Mouse (Mus musculus): Measurements from ENCODE around the gene Kdm6b. TPM values are rescaled to one million over a fixed set of nuclear protein-coding genes. Genes with fewer than 3 reads are reported as not detected.

The Kdm6b gene
- polyA plus RNA-seq, 1 experiment from 2014 or later: 17.4 TPM

- H3K4me1 ChIP-seq (replicated peaks; ENCODE audit: control insufficient read depth, insufficient read depth, low read length): peaks cover 43% of the 10 kb centered on the region
Measured at GRCm38 (mm10) chr11:69421131-69421977, 7.9 kb upstream of the Kdm6b start.

GRCm38 (mm10) chr11:69420554-69421000, 7.1 kb upstream of the Kdm6b start:
- Histone ChIP-seq H3K36me3 (ENCODE audit: control insufficient read depth, insufficient read depth, low read length) (no peaks in the 10 kb centered on the region), H3K4me3 (ENCODE audit: low read depth, low read length) (peak overlapping the region; percentile 58), H3K27me3 (replicated peaks; ENCODE audit: control insufficient read depth, insufficient read depth, low read length) (peaks cover 28% of the 10 kb centered on the region), H3K27ac (ENCODE audit: low read depth, low read length) (no peak overlapping the region; the same call in 1 of the 2 replicates), H3K9ac (ENCODE audit: low read depth, low read length) (no peak overlapping the region), H3K4me2 (peak overlapping the region; percentile 93), H3K4me1 (replicated peaks; ENCODE audit: control insufficient read depth, insufficient read depth, low read length) (peaks cover 43% of the 10 kb centered on the region), H3K9me3 (ENCODE audit: control insufficient read depth, low read length) (no peaks in the 10 kb centered on the region)
- ATAC-seq (replicated peaks; ENCODE audit: low FRiP score) (no peak), DNase-seq (ENCODE audit: low spot score) (no peak)
- 12% methylated on average over 10 of the region's 10 CpGs for WGBS

More at GRCm38 (mm10) chr11:69421131-69421977, 7.9 kb upstream of the Kdm6b start:
- ATAC-seq (replicated peaks; ENCODE audit: low FRiP score) (no peak), DNase-seq (ENCODE audit: low spot score) (no peak)
- H3K27ac ChIP-seq (ENCODE audit: low read depth, low read length): no peak overlapping the region
- no peaks in the 10 kb centered on the region for H3K9me3 ChIP-seq (ENCODE audit: control insufficient read depth, low read length)
- H3K27me3 ChIP-seq (replicated peaks; ENCODE audit: control insufficient read depth, insufficient read depth, low read length): peaks cover 28% of the 10 kb centered on the region
- WGBS: 25% methylated on average over 25 of the region's 25 CpGs
- peak overlapping the region; percentile 93 for H3K4me2 ChIP-seq
- H3K9ac ChIP-seq (ENCODE audit: low read depth, low read length): no peak overlapping the region
- H3K4me3 ChIP-seq (ENCODE audit: low read depth, low read length): no peak overlapping the region
- H3K36me3 ChIP-seq (ENCODE audit: control insufficient read depth, insufficient read depth, low read length): no peaks in the 10 kb centered on the region

- peak overlapping the region; percentile 58 for H3K4me3 ChIP-seq (ENCODE audit: low read depth, low read length)
- peak; percentile 80 for DNase-seq (ENCODE audit: low spot score)
- WGBS: under 1% methylated on average over 31 of the region's 31 CpGs
- H3K4me1 ChIP-seq (replicated peaks; ENCODE audit: control insufficient read depth, insufficient read depth, low read length): peaks cover 49% of the 10 kb centered on the region
- H3K9me3 ChIP-seq (ENCODE audit: control insufficient read depth, low read length): no peaks in the 10 kb centered on the region
- peaks cover 28% of the 10 kb centered on the region for H3K27me3 ChIP-seq (replicated peaks; ENCODE audit: control insufficient read depth, insufficient read depth, low read length)
- no peaks in the 10 kb centered on the region for H3K36me3 ChIP-seq (ENCODE audit: control insufficient read depth, insufficient read depth, low read length)
- H3K9ac ChIP-seq (ENCODE audit: low read depth, low read length): peak overlapping the region; percentile 59
- H3K4me2 ChIP-seq: peak overlapping the region; percentile 93
- ATAC-seq (replicated peaks; ENCODE audit: low FRiP score): peak; percentile 70
- peak overlapping the region; percentile 96 for H3K27ac ChIP-seq (ENCODE audit: low read depth, low read length)
Measured at GRCm38 (mm10) chr11:69419813-69420553, 6.5 kb upstream of the Kdm6b start.

- H3K27ac ChIP-seq (ENCODE audit: low read depth, low read length): peak overlapping the region; percentile 96
- H3K4me1 ChIP-seq (replicated peaks; ENCODE audit: control insufficient read depth, insufficient read depth, low read length): peaks cover 55% of the 10 kb centered on the region
- H3K4me2 ChIP-seq: peak overlapping the region; percentile 93
- H3K9ac ChIP-seq (ENCODE audit: low read depth, low read length): peak overlapping the region; percentile 59
- peak overlapping the region; percentile 58 for H3K4me3 ChIP-seq (ENCODE audit: low read depth, low read length)
- no peaks in the 10 kb centered on the region for H3K9me3 ChIP-seq (ENCODE audit: control insufficient read depth, low read length)
- no peak for ATAC-seq (replicated peaks; ENCODE audit: low FRiP score)
- H3K36me3 ChIP-seq (ENCODE audit: control insufficient read depth, insufficient read depth, low read length): no peaks in the 10 kb centered on the region
- peaks cover 28% of the 10 kb centered on the region for H3K27me3 ChIP-seq (replicated peaks; ENCODE audit: control insufficient read depth, insufficient read depth, low read length)
- under 1% methylated on average over 19 of the region's 19 CpGs for WGBS
- DNase-seq (ENCODE audit: low spot score): no peak
Measured at GRCm38 (mm10) chr11:69419443-69419812, 6.0 kb upstream of the Kdm6b start.

GRCm38 (mm10) chr11:69418481-69419442, 5.3 kb upstream of the Kdm6b start:
- ATAC-seq (replicated peaks; ENCODE audit: low FRiP score): peak; percentile 80
- H3K9me3 ChIP-seq (ENCODE audit: control insufficient read depth, low read length): no peaks in the 10 kb centered on the region
- peak overlapping the region; percentile 96 for H3K27ac ChIP-seq (ENCODE audit: low read depth, low read length)
- peaks cover 28% of the 10 kb centered on the region for H3K27me3 ChIP-seq (replicated peaks; ENCODE audit: control insufficient read depth, insufficient read depth, low read length)
- under 1% methylated on average over 45 of the region's 45 CpGs for WGBS
- peak overlapping the region; percentile 93 for H3K4me2 ChIP-seq
- peak overlapping the region; percentile 59 for H3K9ac ChIP-seq (ENCODE audit: low read depth, low read length)
- peak overlapping the region; percentile 58 for H3K4me3 ChIP-seq (ENCODE audit: low read depth, low read length)
- DNase-seq (ENCODE audit: low spot score): peak; percentile 92
- no peaks in the 10 kb centered on the region for H3K36me3 ChIP-seq (ENCODE audit: control insufficient read depth, insufficient read depth, low read length)
- peaks cover 58% of the 10 kb centered on the region for H3K4me1 ChIP-seq (replicated peaks; ENCODE audit: control insufficient read depth, insufficient read depth, low read length)

GRCm38 (mm10) chr11:69417449-69418384, 4.2 kb upstream of the Kdm6b start:
- DNase-seq (ENCODE audit: low spot score) (peak; percentile 86), ATAC-seq (replicated peaks; ENCODE audit: low FRiP score) (peak; percentile 15)
- no peaks in the 10 kb centered on the region for H3K9me3 ChIP-seq (ENCODE audit: control insufficient read depth, low read length)
- H3K4me2 ChIP-seq: peak overlapping the region; percentile 93
- WGBS: under 1% methylated on average over 39 of the region's 39 CpGs
- H3K9ac ChIP-seq (ENCODE audit: low read depth, low read length): peak overlapping the region; percentile 55
- H3K36me3 ChIP-seq (ENCODE audit: control insufficient read depth, insufficient read depth, low read length): no peaks in the 10 kb centered on the region
- H3K27ac ChIP-seq (ENCODE audit: low read depth, low read length): peak overlapping the region; percentile 96
- peaks cover 68% of the 10 kb centered on the region for H3K4me1 ChIP-seq (replicated peaks; ENCODE audit: control insufficient read depth, insufficient read depth, low read length)
- peaks cover 23% of the 10 kb centered on the region for H3K27me3 ChIP-seq (replicated peaks; ENCODE audit: control insufficient read depth, insufficient read depth, low read length)
- H3K4me3 ChIP-seq (ENCODE audit: low read depth, low read length): peak overlapping the region; percentile 58

- DNase-seq (ENCODE audit: low spot score) (no peak), ATAC-seq (replicated peaks; ENCODE audit: low FRiP score) (no peak)
- Histone ChIP-seq H3K9me3 (ENCODE audit: control insufficient read depth, low read length) (no peaks in the 10 kb centered on the region), H3K4me2 (peak overlapping the region; percentile 93), H3K36me3 (ENCODE audit: control insufficient read depth, insufficient read depth, low read length) (no peaks in the 10 kb centered on the region), H3K4me3 (ENCODE audit: low read depth, low read length) (peak overlapping the region; percentile 64), H3K27ac (ENCODE audit: low read depth, low read length) (peak overlapping the region; percentile 96), H3K4me1 (replicated peaks; ENCODE audit: control insufficient read depth, insufficient read depth, low read length) (peaks cover 76% of the 10 kb centered on the region), H3K9ac (ENCODE audit: low read depth, low read length) (peak overlapping the region; percentile 2; the same call in 1 of the 2 replicates), H3K27me3 (replicated peaks; ENCODE audit: control insufficient read depth, insufficient read depth, low read length) (peaks cover 16% of the 10 kb centered on the region)
- WGBS: 19% methylated on average over 8 of the region's 8 CpGs
Measured at GRCm38 (mm10) chr11:69416921-69417448, 3.5 kb upstream of the Kdm6b start.

Data from liver, embryonic 11.5 days (tissue).